Mouse (Mus musculus): ENCODE results near the gene Gnat1.

Gene Gnat1

DNA sequence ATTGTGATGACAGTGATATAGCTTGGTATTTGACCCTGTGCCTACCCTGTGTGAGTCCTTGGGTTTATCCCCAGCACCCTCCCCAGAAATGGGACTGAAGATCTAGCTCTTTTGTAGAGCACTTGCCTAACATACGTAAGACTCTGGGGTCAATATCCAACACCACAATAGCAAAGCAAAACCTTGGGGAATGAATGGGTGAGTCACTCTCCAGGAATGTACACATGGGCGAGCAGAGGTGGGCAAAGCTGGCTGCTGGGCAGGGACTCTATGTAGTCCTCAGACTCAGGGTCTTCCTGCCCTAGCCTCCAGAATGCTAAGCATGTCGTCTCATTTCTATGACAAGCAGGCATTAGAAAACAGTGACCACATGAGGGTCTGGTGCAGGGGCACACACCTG is 30.7 kb downstream of the Gnat1 start:
- no peak for DNase-seq (ENCODE audit: extremely low read depth, insufficient read length, low spot score)

DNA sequence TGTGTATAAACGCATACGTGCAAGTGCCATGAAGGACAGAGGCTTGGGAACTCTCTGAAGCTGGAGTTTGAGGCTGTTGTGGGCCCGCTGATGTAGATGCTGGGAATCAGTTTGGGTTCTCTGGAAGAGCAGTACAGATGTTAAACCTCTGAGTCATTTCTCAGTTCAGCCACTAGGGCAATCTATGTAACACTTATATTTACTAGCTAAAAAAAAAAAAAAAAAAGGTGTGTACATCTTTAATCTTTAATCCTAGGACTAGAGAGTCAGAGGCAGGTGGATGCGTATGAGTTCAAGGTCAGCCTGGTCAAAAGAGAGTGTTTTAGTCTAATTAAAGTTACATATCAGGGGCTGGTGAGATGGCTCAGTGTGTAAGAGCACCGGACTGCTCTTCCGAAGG is 32.5 kb downstream of the Gnat1 start:
- no peak for DNase-seq (ENCODE audit: extremely low read depth, insufficient read length, low spot score)

DNA sequence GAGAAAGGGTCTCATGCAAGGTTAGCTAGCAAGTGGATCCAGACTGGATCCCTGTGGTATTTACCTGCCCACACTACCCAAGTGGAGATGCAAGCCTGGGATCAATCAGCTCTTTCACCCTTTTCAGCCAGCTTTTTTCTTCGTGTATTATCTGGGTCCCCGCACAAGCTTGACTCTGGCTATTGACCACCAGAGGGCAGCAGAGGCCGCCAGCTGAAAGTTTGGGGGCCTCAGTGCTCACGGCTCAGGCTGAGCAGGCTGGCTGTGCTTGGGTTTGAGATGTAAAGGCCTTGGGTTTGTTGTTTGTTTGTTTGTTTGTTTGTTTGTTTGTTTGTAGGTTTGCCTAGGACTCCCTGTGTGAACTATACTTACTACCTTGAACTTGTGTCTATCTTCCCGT is 33.9 kb downstream of the Gnat1 start:
- DNase-seq (ENCODE audit: extremely low read depth, insufficient read length, low spot score), result peak; percentile 52

- DNase-seq (ENCODE audit: extremely low read depth, insufficient read length, low spot score), result no peak
These were observed 34.4 kb downstream of the Gnat1 start for GRCm38 (mm10) chr9:107645153-107645510.

DNA sequence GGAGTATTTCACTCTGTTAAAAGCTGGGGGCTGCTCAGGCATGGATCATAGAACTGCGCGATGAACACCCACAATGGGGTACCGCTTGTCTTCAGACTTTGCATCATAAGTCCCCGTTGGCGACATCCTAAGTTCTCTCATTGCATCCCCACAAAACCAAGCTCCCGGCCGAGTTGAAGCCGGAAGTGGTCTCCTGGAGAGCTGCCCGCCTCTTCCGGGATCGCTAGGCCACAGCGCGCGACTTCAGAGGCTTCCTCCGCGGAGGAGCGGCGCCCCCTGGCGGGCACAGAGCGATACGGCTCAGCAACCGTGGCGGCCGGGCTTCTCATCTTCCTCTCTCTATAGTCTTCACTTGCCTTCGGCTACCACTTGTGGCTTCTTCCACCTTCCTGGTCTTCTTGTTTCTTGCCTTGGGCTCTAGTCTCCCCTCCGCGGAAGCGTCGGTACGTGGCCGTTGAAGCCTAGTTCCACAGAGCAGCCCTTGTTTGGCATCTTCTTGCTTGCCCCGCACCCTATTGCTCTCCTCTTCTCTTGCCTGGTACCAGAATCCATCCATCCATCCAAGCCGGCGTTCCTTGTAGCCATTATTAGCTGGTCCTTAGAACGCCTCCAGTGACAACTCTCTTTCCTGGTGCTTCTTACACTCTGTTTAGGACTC is 34.9 kb downstream of the Gnat1 start:
- DNase-seq (ENCODE audit: extremely low read depth, insufficient read length, low spot score), result peak; percentile 86

DNA sequence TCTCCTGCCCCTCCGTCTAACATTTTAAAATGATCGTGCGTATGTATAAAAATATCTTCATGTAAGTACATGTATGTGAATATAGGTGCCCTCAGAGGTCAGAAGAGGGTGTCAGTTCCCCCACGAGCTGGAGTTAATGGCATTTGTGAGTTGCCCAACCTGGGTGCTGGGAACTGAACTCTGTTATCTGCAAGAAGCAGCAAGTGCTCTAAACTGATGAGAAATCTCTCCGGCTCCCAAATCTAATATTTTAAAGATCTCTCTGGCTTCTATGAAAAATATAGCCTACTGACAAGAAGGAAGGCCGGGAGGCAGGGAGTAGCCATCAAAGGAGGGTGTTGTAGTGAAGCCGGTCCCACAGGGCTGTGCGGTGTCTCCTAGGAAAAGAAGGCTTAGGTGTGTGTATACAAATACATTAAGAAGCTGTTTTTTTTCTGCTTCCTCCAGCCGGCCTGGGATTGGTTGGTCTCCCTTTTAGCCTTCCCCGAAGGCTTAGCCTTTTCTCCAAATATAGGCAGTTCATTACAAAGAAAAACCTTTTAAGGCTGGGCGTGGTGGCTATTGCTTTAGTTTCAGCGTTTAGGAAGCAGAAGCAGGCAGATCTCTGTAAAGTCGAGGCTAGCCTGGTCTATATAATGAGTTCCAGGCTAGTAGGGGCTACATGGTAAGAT is 35.8 kb downstream of the Gnat1 start:
- DNase-seq (ENCODE audit: extremely low read depth, insufficient read length, low spot score), result no peak

GRCm38 (mm10) chr9:107641666-107642065 is 37.8 kb downstream of the Gnat1 start:
- no peak for DNase-seq (ENCODE audit: extremely low read depth, insufficient read length, low spot score)

DNA sequence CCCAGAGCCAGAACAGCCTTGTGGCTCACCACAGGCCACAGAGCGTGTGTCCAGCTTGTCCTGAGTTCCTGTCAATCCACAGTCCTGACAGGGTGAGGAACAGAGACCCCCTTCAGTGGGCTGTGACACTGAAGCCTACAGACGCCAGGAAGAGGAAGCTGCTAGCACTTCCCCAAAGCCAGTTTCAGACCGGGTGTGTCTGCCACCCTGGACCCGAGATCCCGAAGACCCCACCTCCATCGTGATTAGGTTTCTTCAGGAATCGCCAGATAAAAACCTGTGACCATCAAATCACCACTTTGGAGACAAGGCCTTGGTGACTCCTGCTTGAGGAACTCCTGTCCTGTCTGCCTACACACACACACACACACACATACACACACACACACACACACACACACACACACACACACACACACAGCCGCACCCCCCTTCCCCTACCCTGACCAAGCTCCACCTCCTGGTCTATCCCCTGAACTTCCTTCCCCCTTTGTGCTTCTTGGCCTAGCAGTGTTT is 39.2 kb downstream of the Gnat1 start:
- no peak for DNase-seq (ENCODE audit: extremely low read depth, insufficient read length, low spot score)

DNA sequence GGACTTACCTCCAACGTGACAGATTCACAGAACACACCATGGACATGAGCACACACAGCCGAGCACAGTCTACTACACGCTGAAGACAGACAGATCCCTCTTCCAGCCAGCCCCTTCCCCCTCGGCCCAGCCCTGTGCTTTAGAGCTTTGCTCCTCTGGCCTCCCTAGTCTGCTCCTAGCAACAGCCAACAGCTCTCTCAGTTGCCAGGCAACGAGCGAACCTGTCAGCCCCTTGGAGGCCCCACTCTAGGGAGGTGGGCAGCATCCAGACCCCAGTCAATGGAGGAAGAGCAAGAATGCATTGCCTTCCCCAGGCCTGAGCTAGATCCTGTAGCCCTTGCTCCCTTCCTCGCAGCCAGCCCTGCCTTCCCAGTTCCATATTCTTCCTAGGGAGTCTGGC is 42.4 kb downstream of the Gnat1 start:
- no peak for DNase-seq (ENCODE audit: extremely low read depth, insufficient read length, low spot score)

GRCm38 (mm10) chr9:107635279-107636028 is 44.1 kb downstream of the Gnat1 start, which contains the start of gene Gnai2:
TSS of gene Gnai2 (minus strand) at chr9:107635367.
- peak; percentile 96 for DNase-seq (ENCODE audit: extremely low read depth, insufficient read length, low spot score)

- no peak for DNase-seq (ENCODE audit: extremely low read depth, insufficient read length, low spot score)
These were observed 44.9 kb downstream of the Gnat1 start for GRCm38 (mm10) chr9:107634406-107635278.

DNA sequence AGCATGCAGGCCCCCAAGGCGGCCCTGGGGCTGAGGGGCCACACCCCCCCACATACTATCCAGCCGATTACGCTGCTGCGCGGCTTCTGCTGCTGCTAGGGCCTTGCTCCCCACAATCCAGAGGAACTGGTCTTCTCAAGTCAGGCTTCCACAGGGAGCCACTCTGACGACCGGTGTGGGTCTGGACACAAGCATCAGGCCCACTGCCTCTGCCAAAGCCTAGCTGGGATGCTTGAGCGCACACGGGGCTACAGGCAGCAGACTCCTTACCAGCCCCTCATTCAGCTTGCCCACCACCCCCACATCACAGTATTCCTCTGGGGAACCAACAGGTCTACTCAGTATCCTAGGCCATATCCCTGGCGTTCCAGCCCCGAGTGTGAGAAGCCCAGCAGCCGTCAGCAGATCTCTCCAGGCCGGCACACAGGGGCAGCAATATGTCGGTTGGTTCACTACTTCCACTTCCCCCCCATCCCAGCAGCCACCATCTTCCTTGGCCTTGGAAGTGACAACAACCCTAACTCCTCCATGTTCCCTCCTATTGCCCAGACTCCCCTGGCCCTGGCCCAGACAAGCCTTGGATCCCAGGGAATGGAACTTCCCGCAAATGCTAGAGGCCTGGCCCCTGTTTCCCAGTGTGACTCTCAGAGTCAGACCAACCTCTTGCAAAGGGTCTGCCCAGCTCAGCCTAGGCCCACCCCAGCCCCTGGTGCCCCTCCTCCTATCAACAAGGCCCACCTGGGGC is 45.7 kb downstream of the Gnat1 start:
- peak; percentile 44 for DNase-seq (ENCODE audit: extremely low read depth, insufficient read length, low spot score)

GRCm38 (mm10) chr9:107633091-107633660 is 46.3 kb downstream of the Gnat1 start:
- peak; percentile 89 for DNase-seq (ENCODE audit: extremely low read depth, insufficient read length, low spot score)

DNA sequence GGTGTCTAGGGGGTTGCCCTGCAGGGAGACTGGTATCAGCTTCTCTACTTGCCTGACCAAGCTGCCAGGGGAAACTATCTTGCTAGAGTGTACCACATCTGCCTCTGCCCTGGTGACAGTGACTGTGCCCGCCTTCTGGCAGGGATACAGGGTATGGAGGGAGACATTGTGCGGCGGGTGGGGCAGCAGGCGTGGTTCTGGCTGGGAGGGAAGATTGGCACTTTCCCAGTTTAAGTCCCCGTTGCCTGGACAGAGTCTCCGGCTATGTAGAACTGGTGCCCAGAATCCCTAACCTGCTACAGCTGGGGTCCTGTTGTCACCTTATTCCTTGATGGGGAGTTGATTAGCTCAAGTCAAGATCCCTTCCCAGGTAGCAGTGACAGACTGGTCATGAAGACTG is 47.0 kb downstream of the Gnat1 start:
- DNase-seq (ENCODE audit: extremely low read depth, insufficient read length, low spot score), result peak; percentile 76

DNA sequence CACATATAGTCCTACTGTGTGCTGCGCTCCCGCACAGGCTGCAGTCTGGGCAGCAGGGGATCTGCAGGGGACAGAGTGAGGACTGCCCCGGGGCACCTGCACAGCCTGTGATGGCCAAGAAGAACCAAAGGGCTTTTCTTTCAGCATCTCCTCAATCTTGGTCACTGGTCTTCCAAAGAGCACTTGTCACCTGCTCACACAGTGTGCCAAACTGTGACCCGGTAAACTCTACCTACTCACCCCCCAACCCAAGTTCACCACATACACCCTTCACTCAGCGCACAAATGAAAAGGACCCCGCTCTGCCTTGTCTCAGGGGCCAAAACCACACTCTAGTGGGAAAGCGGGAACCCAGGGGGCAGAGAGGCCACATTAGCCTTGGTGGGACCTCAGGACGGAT is 47.7 kb downstream of the Gnat1 start:
- no peak for DNase-seq (ENCODE audit: extremely low read depth, insufficient read length, low spot score)

DNA sequence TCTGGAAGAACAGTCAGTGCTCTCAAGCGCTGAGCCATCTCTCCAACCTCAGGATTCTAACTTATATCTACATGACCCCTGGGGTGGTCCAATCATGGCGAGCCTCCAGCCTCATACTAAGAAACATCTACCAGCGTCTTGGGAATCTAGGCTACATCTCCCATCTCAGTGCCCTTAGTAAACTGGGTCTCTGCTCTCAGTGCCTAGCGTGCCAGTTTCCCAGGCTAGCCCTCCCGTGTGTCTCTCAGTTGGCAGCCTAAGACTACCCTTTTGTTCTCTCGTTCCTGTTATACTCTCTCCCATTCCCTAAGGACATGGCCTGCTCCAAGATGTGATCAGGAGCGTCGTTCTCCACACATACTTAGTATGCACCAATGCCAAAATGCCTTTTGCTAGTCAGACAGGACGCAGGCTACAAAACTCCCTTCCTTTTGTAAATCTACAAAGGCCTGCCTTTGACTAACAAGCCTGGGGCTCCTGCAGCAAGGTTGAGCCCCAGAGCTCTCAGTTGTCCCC is 48.1 kb downstream of the Gnat1 start:
- DNase-seq (ENCODE audit: extremely low read depth, insufficient read length, low spot score), result no peak

GRCm38 (mm10) chr9:107630576-107630975 is 48.9 kb downstream of the Gnat1 start:
- DNase-seq (ENCODE audit: extremely low read depth, insufficient read length, low spot score), result peak; percentile 50

- DNase-seq (ENCODE audit: extremely low read depth, insufficient read length, low spot score), result peak; percentile 51
These were observed 49.5 kb downstream of the Gnat1 start for GRCm38 (mm10) chr9:107629901-107630425.

GRCm38 (mm10) chr9:107629411-107629730 is 50.1 kb downstream of the Gnat1 start:
- DNase-seq (ENCODE audit: extremely low read depth, insufficient read length, low spot score), result no peak
